Mouse (Mus musculus) lung, adult 2 months (tissue): ENCODE data around the gene Gm10065.

ENCODE experiments used
- CTCF ChIP-seq: fragments of 200-500 bp; IDR thresholded peaks from 2 replicates; pipeline ENCODE4 v1.5.1; 2011; ENCODE audit warnings: mild to moderate bottlenecking, low read length, control low read depth; ENCODE audit not compliant: insufficient read depth
- POLR2A ChIP-seq: fragments of 200-500 bp; IDR thresholded peaks from 2 replicates; pipeline ENCODE4 v1.6.1; 2011; ENCODE audit warnings: low read depth, mild to moderate bottlenecking, control low read depth, low read length, borderline replicate concordance; ENCODE audit errors: extremely low read depth

GRCm38 (mm10) chr13:21440503-21441206, 38.6 kb downstream of the Gm10065 start, which contains the start of gene Pgbd1:
- TF ChIP-seq CTCF (no peak), POLR2A (no peak)
